In genomic region chr11:119914381-119914780, GRCm38 (mm10) we compare ENCODE assay signal across 8 mouse cellular contexts. TPM values are rescaled to one million over a fixed set of nuclear protein-coding genes. Genes with fewer than 3 reads are reported as not detected.
DNase-seq lines count a peak whose midpoint lies in the region; ATAC-seq and TF ChIP-seq lines count a peak whose summit lies in the region.

No protein-coding gene starts in this region.

- H3K27ac ChIP-seq in lung, postnatal 0 days (ENCODE audit: low read length): peak overlapping the region; percentile 88
- peak overlapping the region; percentile 96 for H3K27ac ChIP-seq in forebrain, embryonic 10.5 days
- no peak overlapping the region; the same call in 1 of the 2 replicates for H3K27ac ChIP-seq in limb, embryonic 11.5 days (replicated peaks; ENCODE audit: low read depth, low read length)
- H3K27ac ChIP-seq in olfactory bulb, adult 2 months (ENCODE audit: insufficient read depth, low read depth, low read length): no peak overlapping the region

- DNase-seq in lung, postnatal 0 days (ENCODE audit: low spot score): no peak
- DNase-seq in lung, postnatal 36 days: no peak
- DNase-seq in forebrain, embryonic 10.5 days (ENCODE audit: extremely low spot score, low spot score): no peak
- DNase-seq in limb, embryonic 11.5 days (ENCODE audit: low spot score): no peak
- no peak for DNase-seq in gastrocnemius, postnatal 25 days
- DNase-seq in right cerebral cortex, postnatal 10 days (ENCODE audit: low spot score in 2 of 2): no peak
- DNase-seq in gastrocnemius, adult 18-20 months (ENCODE audit: low spot score): no peak

- TF ChIP-seq EP300 in lung, postnatal 0 days (IDR thresholded peaks at IDR 0.05): no peak

- TF ChIP-seq POLR2A in olfactory bulb, adult 2 months (IDR thresholded peaks at IDR 0.05; ENCODE audit: insufficient read depth, low read depth, low read length): no peak

- peak overlapping the region; percentile 98 for H3K9ac ChIP-seq in lung, postnatal 0 days (replicated peaks; ENCODE audit: low read depth)
- peak overlapping the region; percentile 95 for H3K9ac ChIP-seq in limb, embryonic 11.5 days (ENCODE audit: low read length)

- peaks cover 34% of the 10 kb centered on the region for H3K4me1 ChIP-seq in lung, postnatal 0 days (ENCODE audit: insufficient read depth, low read depth, low read length)
- H3K4me1 ChIP-seq in forebrain, embryonic 10.5 days: peaks cover 47% of the 10 kb centered on the region
- peaks cover 25% of the 10 kb centered on the region for H3K4me1 ChIP-seq in limb, embryonic 11.5 days (ENCODE audit: control insufficient read depth, insufficient read depth, low read length)
- H3K4me1 ChIP-seq in olfactory bulb, adult 2 months (ENCODE audit: control insufficient read depth, insufficient read depth, low read length): peaks cover 36% of the 10 kb centered on the region

- peak overlapping the region; percentile 89 for H3K4me2 ChIP-seq in lung, postnatal 0 days (replicated peaks; ENCODE audit: low read depth, low read length)
- peak overlapping the region; percentile 91 for H3K4me2 ChIP-seq in limb, embryonic 11.5 days (ENCODE audit: low read depth, severe bottlenecking)

- ATAC-seq in lung, postnatal 0 days: no peak
- ATAC-seq in limb, embryonic 11.5 days (ENCODE audit: insufficient number of reproducible peaks, low FRiP score, low TSS enrichment, low read depth): no peak

- 21% methylated on average over 4 of the region's 4 CpGs for WGBS in lung, postnatal 0 days
- WGBS in forebrain, embryonic 10.5 days: 32% methylated on average over 4 of the region's 4 CpGs
- WGBS in limb, embryonic 11.5 days: 27% methylated on average over 4 of the region's 4 CpGs
- 16% methylated on average over 4 of the region's 4 CpGs for WGBS in olfactory bulb, adult 2 months

- peak overlapping the region; percentile 95 for H3K4me3 ChIP-seq in lung, postnatal 0 days (ENCODE audit: low read depth, low read length)
- H3K4me3 ChIP-seq in forebrain, embryonic 10.5 days: peak overlapping the region; percentile 99
- H3K4me3 ChIP-seq in limb, embryonic 11.5 days (ENCODE audit: low read depth, low read length): peak overlapping the region; percentile 97
- H3K4me3 ChIP-seq in olfactory bulb, adult 2 months (ENCODE audit: insufficient read depth, low read depth, low read length): peak overlapping the region; percentile 82

- peaks cover 26% of the 10 kb centered on the region for H3K36me3 ChIP-seq in lung, postnatal 0 days (ENCODE audit: insufficient read depth, low read length)
- peaks cover 41% of the 10 kb centered on the region for H3K36me3 ChIP-seq in forebrain, embryonic 10.5 days (replicated peaks)
- peaks cover 14% of the 10 kb centered on the region for H3K36me3 ChIP-seq in limb, embryonic 11.5 days (ENCODE audit: control insufficient read depth, insufficient read depth, low read length)

- no peaks in the 10 kb centered on the region for H3K27me3 ChIP-seq in lung, postnatal 0 days (replicated peaks; ENCODE audit: insufficient read depth, low read length)
- no peaks in the 10 kb centered on the region for H3K27me3 ChIP-seq in forebrain, embryonic 10.5 days (ENCODE audit: poor library complexity, severe bottlenecking)
- no peaks in the 10 kb centered on the region for H3K27me3 ChIP-seq in limb, embryonic 11.5 days (ENCODE audit: control insufficient read depth, insufficient read depth, low read length)

- TF ChIP-seq CTCF in lung, postnatal 0 days (IDR thresholded peaks at IDR 0.05): no peak
- no peak for TF ChIP-seq CTCF in olfactory bulb, adult 2 months (IDR thresholded peaks at IDR 0.05; ENCODE audit: insufficient read depth, low read depth, low read length)

- H3K9me3 ChIP-seq in lung, postnatal 0 days (ENCODE audit: low read length): no peaks in the 10 kb centered on the region
- no peaks in the 10 kb centered on the region for H3K9me3 ChIP-seq in forebrain, embryonic 10.5 days
- no peaks in the 10 kb centered on the region for H3K9me3 ChIP-seq in limb, embryonic 11.5 days (ENCODE audit: control insufficient read depth, low read length)

RNA-seq across cellular contexts. Expression of gene Chmp6, which starts 1.1 kb away (rescaled TPM):
- 83.6 and 89.9 TPM in 2 replicates for polyA plus RNA-seq in lung, postnatal 0 days (2015; fragmentation: Nextera tagmentation; extraction: Ambion mirVana)
- 114 and 124 TPM in 2 replicates for polyA plus RNA-seq in forebrain, embryonic 10.5 days (2016; fragmentation: Nextera tagmentation; extraction: Ambion mirVana)
- 101 and 109 TPM in 2 replicates for polyA plus RNA-seq in limb, embryonic 11.5 days (2014; fragmentation: Nextera tagmentation; extraction: Ambion mirVana)
- not detected in 2 replicates for polyA plus RNA-seq in olfactory bulb, adult 2 months (2012; ENCODE audit: insufficient read depth, insufficient read length, low replicate concordance, missing spikeins)
- 10 to 100 TPM; 25.6 to 28.2 TPM for total RNA-seq in gastrocnemius, postnatal 25 days (2021)
- 10 to 100 TPM; 32.7 to 33.3 TPM for total RNA-seq in gastrocnemius, adult 18-20 months (2021)

RNA-seq across cellular contexts. Expression of gene Baiap2, which starts 28.2 kb away (rescaled TPM):
- polyA plus RNA-seq in lung, postnatal 0 days (2015; fragmentation: Nextera tagmentation; extraction: Ambion mirVana): 42.9 and 52.6 TPM in 2 replicates
- polyA plus RNA-seq in forebrain, embryonic 10.5 days (2016; fragmentation: Nextera tagmentation; extraction: Ambion mirVana): 9.6 and 11.1 TPM in 2 replicates
- 14.8 and 17.7 TPM in 2 replicates for polyA plus RNA-seq in limb, embryonic 11.5 days (2014; fragmentation: Nextera tagmentation; extraction: Ambion mirVana)
- not detected in 2 replicates for polyA plus RNA-seq in olfactory bulb, adult 2 months (2012; ENCODE audit: insufficient read depth, insufficient read length, low replicate concordance, missing spikeins)
- total RNA-seq in gastrocnemius, postnatal 25 days (2021): 1 to 10 TPM; 2.2 to 3.4 TPM
- 1 to 10 TPM; 1.1 to 1.9 TPM for total RNA-seq in gastrocnemius, adult 18-20 months (2021)

Comparison
In these comparisons a context has a peak if more than half of its experiments do, and no peak if none do; other contexts are left out.
1. H3K27ac ChIP-seq: peak in lung, postnatal 0 days (single experiment) and forebrain, embryonic 10.5 days (single experiment); none in limb, embryonic 11.5 days (single experiment) and olfactory bulb, adult 2 months (single experiment).
2. RNA of gene Chmp6, which starts 1.1 kb away (polyA plus RNA-seq): 114 to 124 TPM in forebrain, embryonic 10.5 days, 101 to 109 TPM in limb, embryonic 11.5 days and 83.6 to 89.9 TPM in lung, postnatal 0 days; not detected in olfactory bulb, adult 2 months; every median in the first group is over 10 times any median in the second.
3. Peak in every context shown above with its lines, with median percentiles within 50 percentile points of each other: H3K4me3 ChIP-seq.